Mouse (Mus musculus) thymus, adult 2 months (tissue): Measurements from ENCODE around the gene Otp. TPM values are rescaled to one million over a fixed set of nuclear protein-coding genes. Genes with fewer than 3 reads are reported as not detected.

Source experiments
- DNase-seq: peaks from one replicate; pipeline ENCODE4 v3.0.0; 2021
- H3K27ac ChIP-seq: fragments of 200-500 bp; 2 replicates; pipeline ENCODE4 v1.5.1; 2012; ENCODE audit warnings: low read length, control low read depth; ENCODE audit not compliant: control insufficient read depth, insufficient read depth
- H3K27me3 ChIP-seq: fragments of 200-500 bp; 2 replicates; pipeline ENCODE4 v1.6.1; 2012; ENCODE audit warnings: mild to moderate bottlenecking, low read length, moderate library complexity, mixed read lengths; ENCODE audit not compliant: control insufficient read depth, insufficient read depth
- H3K36me3 ChIP-seq: fragments of 200-500 bp; 2 replicates; pipeline ENCODE4 v1.6.1; 2012; ENCODE audit warnings: mild to moderate bottlenecking, low read length, moderate library complexity; ENCODE audit not compliant: control insufficient read depth, insufficient read depth
- H3K4me1 ChIP-seq: fragments of 200-500 bp; replicated peaks from 2 replicates; pipeline ENCODE4 v1.6.1; 2012; ENCODE audit warnings: low read length; ENCODE audit not compliant: control insufficient read depth, insufficient read depth
- H3K4me3 ChIP-seq: fragments of 200-500 bp; 2 replicates; pipeline ENCODE4 v1.5.1; 2012; ENCODE audit warnings: mild to moderate bottlenecking, low read length, control low read depth, moderate library complexity; ENCODE audit not compliant: control insufficient read depth, insufficient read depth
- CTCF ChIP-seq: fragments of 200-500 bp; IDR thresholded peaks from 2 replicates; pipeline ENCODE4 v1.5.1; 2012; ENCODE audit warnings: mild to moderate bottlenecking, control low read depth, low read length, moderate library complexity, borderline replicate concordance; ENCODE audit not compliant: control insufficient read depth, poor library complexity, insufficient read depth; ENCODE audit errors: extremely low read depth
- POLR2A ChIP-seq: fragments of 200-500 bp; IDR thresholded peaks from 2 replicates; pipeline ENCODE4 v1.6.1; 2012; ENCODE audit warnings: mild to moderate bottlenecking, low read length, control low read depth, moderate library complexity; ENCODE audit not compliant: control insufficient read depth, poor library complexity, insufficient read depth; ENCODE audit errors: extremely low read depth
- WGBS: fragments of 180-500 bp; shearing (Covaris S2); methylation state at CpG from one replicate; pipeline ENCODE4 v1.1.7; 2018; 5-methylcytosine and 5-hydroxymethylcytosine counted together
- polyA plus RNA-seq: library from polyadenylated mRNA; depleted of rRNA; stranded (reverse); fragments of >200 nt; gene quantifications from 2 replicates; pipeline ENCODE4 v1.2.3, GENCODE M21; 2012; rRNA removed

The Otp gene
- polyA plus RNA-seq, 1 experiment = not detected

GRCm38 (mm10) chr13:94907841-94908240 lies 32.4 kb downstream of the Otp start:
- DNase-seq = no peak
- Histone ChIP-seq H3K4me1 (no peaks in the 10 kb centered on the region), H3K36me3 (no peaks in the 10 kb centered on the region), H3K4me3 (no peak overlapping the region), H3K27ac (no peak overlapping the region), H3K27me3 (no peaks in the 10 kb centered on the region)
- no peak for TF ChIP-seq POLR2A
- no peak for TF ChIP-seq CTCF
- WGBS = 87% methylated on average over 10 of the region's 10 CpGs

GRCm38 (mm10) chr13:94912961-94913360 lies 37.6 kb downstream of the Otp start:
- Histone ChIP-seq H3K4me1 (no peaks in the 10 kb centered on the region), H3K27ac (no peak overlapping the region), H3K27me3 (no peaks in the 10 kb centered on the region), H3K4me3 (no peak overlapping the region), H3K36me3 (no peaks in the 10 kb centered on the region)
- DNase-seq = no peak
- no peak for TF ChIP-seq POLR2A
- TF ChIP-seq CTCF = no peak
- WGBS = 46% methylated on average over 11 of the region's 11 CpGs

- Histone ChIP-seq H3K27ac (no peak overlapping the region), H3K4me3 (no peak overlapping the region), H3K4me1 (no peaks in the 10 kb centered on the region), H3K36me3 (no peaks in the 10 kb centered on the region), H3K27me3 (no peaks in the 10 kb centered on the region)
- DNase-seq = no peak
- TF ChIP-seq CTCF (no peak), POLR2A (no peak)
- WGBS = 63% methylated on average over 5 of the region's 5 CpGs
Observed at GRCm38 (mm10) chr13:94915654-94916053, 40.3 kb downstream of the Otp start.

GRCm38 (mm10) chr13:94928086-94928485 lies 52.7 kb downstream of the Otp start:
- TF ChIP-seq POLR2A (no peak), CTCF (no peak)
- no peaks in the 10 kb centered on the region for H3K27me3 ChIP-seq
- 33% methylated on average over 3 of the region's 3 CpGs for WGBS
- H3K36me3 ChIP-seq = no peaks in the 10 kb centered on the region
- H3K27ac ChIP-seq = no peak overlapping the region
- no peaks in the 10 kb centered on the region for H3K4me1 ChIP-seq
- DNase-seq = no peak
- H3K4me3 ChIP-seq = no peak overlapping the region

Other genes with a start within 250 kb of the Otp start
- gene Tbca, start 86.7 kb upstream of the Otp start, polyA plus RNA-seq = 8.7 and 10.1 TPM in 2 replicates
- 12.2 and 12.7 TPM in 2 replicates for gene Wdr41, start 100.7 kb downstream of the Otp start, polyA plus RNA-seq